Mouse (Mus musculus): ENCODE results near the gene Gm20671.
"Not testable (repeated sequence)": the region's sequence is repeated elsewhere in the genome, so short reads cannot be mapped to it uniquely, and the experiment has no call there.

- TF ChIP-seq CTCF, EP300 (IDR thresholded peaks at IDR 0.05; ENCODE audit: low read depth): not testable (repeated sequence)
Measured at GRCm38 (mm10) chr5:32849580-32849979, 22.7 kb upstream of the Gm20671 start.

Measured in heart, postnatal 0 days (tissue).